Mouse (Mus musculus) heart, embryonic 10.5 days (tissue): ENCODE measurements around the gene Polrmt. TPM values are rescaled to one million over a fixed set of nuclear protein-coding genes. Genes with fewer than 3 reads are reported as not detected.
A peak's percentile ranks its signal among the peaks of the same experiment; 100 is the strongest.

Experiments used
- DNase-seq: peaks from one replicate; pipeline ENCODE4 v3.0.0-alpha.2; 2017; ENCODE audit warnings: low spot score
- H3K27ac ChIP-seq: fragments of 300-500 bp; sonication (generic); 2 replicates; pipeline ENCODE4 v1.5.1; 2016; ENCODE audit warnings: mild to moderate bottlenecking
- H3K27me3 ChIP-seq: fragments of 300-500 bp; sonication (generic); 2 replicates; pipeline ENCODE4 v1.6.1; 2016; ENCODE audit warnings: mild to moderate bottlenecking; ENCODE audit not compliant: poor library complexity, insufficient read depth, severe bottlenecking
- H3K36me3 ChIP-seq: fragments of 300-500 bp; sonication (generic); 2 replicates; pipeline ENCODE4 v1.6.1; 2016; ENCODE audit warnings: mild to moderate bottlenecking, moderate library complexity
- H3K4me1 ChIP-seq: fragments of 300-500 bp; sonication (generic); 2 replicates; pipeline ENCODE4 v1.6.1; 2016; ENCODE audit warnings: mild to moderate bottlenecking
- H3K4me3 ChIP-seq: fragments of 300-500 bp; sonication (generic); 2 replicates; pipeline ENCODE4 v1.5.1; 2016; ENCODE audit warnings: mild to moderate bottlenecking, moderate library complexity
- H3K9me3 ChIP-seq: fragments of 300-500 bp; sonication (generic); 2 replicates; pipeline ENCODE4 v1.6.1; 2016; ENCODE audit warnings: mild to moderate bottlenecking, moderate library complexity
- WGBS: fragments of 180-500 bp; shearing (Covaris S2); methylation state at CpG from one replicate; pipeline ENCODE4 v1.1.7; 2016; 5-methylcytosine and 5-hydroxymethylcytosine counted together
- polyA plus RNA-seq: library from polyadenylated mRNA; unstranded; fragments of >200 nt; fragmentation: Nextera tagmentation; extraction: Ambion mirVana; gene quantifications from 2 replicates; pipeline ENCODE4 v1.2.1, GENCODE M21; 2016

Gene Polrmt
- 39.8 and 42.5 TPM in 2 replicates for polyA plus RNA-seq

GRCm38 (mm10) chr10:79745898-79746773 lies at the start of gene Polrmt:
Gene Polrmt, minus strand, starts transcription at chr10:79746581.
- peak; percentile 99 for DNase-seq
- H3K4me3 ChIP-seq, result peak within 1 kb of the TSS; percentile 73
- no peaks in the 10 kb centered on the region for H3K27me3 ChIP-seq
- peak within 1 kb of the TSS; percentile 82 for H3K27ac ChIP-seq
- H3K4me1 ChIP-seq, result peaks cover 8% of the 10 kb centered on the region; the same call in 1 of the 2 replicates
- peaks cover 2% of the 10 kb centered on the region; the same call in 1 of the 2 replicates for H3K9me3 ChIP-seq
- 3% methylated on average over 38 of the region's 38 CpGs for WGBS
- peaks cover 38% of the 10 kb centered on the region for H3K36me3 ChIP-seq

- 95% methylated on average over 3 of the region's 3 CpGs for WGBS
- H3K36me3 ChIP-seq, result no peaks in the 10 kb centered on the region
- 0 out of 2 replicates have a peak overlapping the region, but pooled peaks have one; percentile 8 for H3K4me3 ChIP-seq
- peaks cover 40% of the 10 kb centered on the region for H3K4me1 ChIP-seq
- no peak overlapping the region for H3K27ac ChIP-seq
- DNase-seq, result no peak
- no peaks in the 10 kb centered on the region for H3K27me3 ChIP-seq
- H3K9me3 ChIP-seq, result no peaks in the 10 kb centered on the region
Observed at GRCm38 (mm10) chr10:79795905-79796304, 49.5 kb upstream of the Polrmt start.

- 12% methylated on average over 10 of the region's 10 CpGs for WGBS
- no peak for DNase-seq
- Histone ChIP-seq H3K36me3 (no peaks in the 10 kb centered on the region), H3K4me3 (peak overlapping the region; percentile 89), H3K27ac (peak overlapping the region; percentile 93), H3K9me3 (no peaks in the 10 kb centered on the region), H3K4me1 (peaks cover 34% of the 10 kb centered on the region), H3K27me3 (no peaks in the 10 kb centered on the region)
Observed at GRCm38 (mm10) chr10:79794491-79794931, 48.1 kb upstream of the Polrmt start.

- Histone ChIP-seq H3K27ac (peak overlapping the region; percentile 93), H3K36me3 (no peaks in the 10 kb centered on the region), H3K27me3 (no peaks in the 10 kb centered on the region), H3K4me1 (peaks cover 34% of the 10 kb centered on the region), H3K9me3 (no peaks in the 10 kb centered on the region), H3K4me3 (peak overlapping the region; percentile 89)
- no peak for DNase-seq
- WGBS, result 4% methylated on average over 38 of the region's 38 CpGs
Observed at GRCm38 (mm10) chr10:79793738-79794490, 47.5 kb upstream of the Polrmt start.

- H3K36me3 ChIP-seq, result no peaks in the 10 kb centered on the region
- WGBS, result 5% methylated on average over 51 of the region's 51 CpGs
- no peaks in the 10 kb centered on the region for H3K9me3 ChIP-seq
- no peaks in the 10 kb centered on the region for H3K27me3 ChIP-seq
- peaks cover 32% of the 10 kb centered on the region for H3K4me1 ChIP-seq
- peak within 1 kb of the TSS; percentile 89 for H3K4me3 ChIP-seq
- no peak for DNase-seq
- peak within 1 kb of the TSS; percentile 93 for H3K27ac ChIP-seq
Observed at GRCm38 (mm10) chr10:79793051-79793737, 46.8 kb upstream of the Polrmt start, which contains the start of gene Palm. Gene Palm, plus strand, starts transcription at chr10:79793572.

- Histone ChIP-seq H3K27ac (peak overlapping the region; percentile 93; the same call in 1 of the 2 replicates), H3K9me3 (no peaks in the 10 kb centered on the region), H3K36me3 (no peaks in the 10 kb centered on the region), H3K27me3 (no peaks in the 10 kb centered on the region), H3K4me3 (0 out of 2 replicates have a peak overlapping the region, but pooled peaks have one; percentile 89), H3K4me1 (peaks cover 29% of the 10 kb centered on the region)
- DNase-seq, result no peak
- 76% methylated on average over 5 of the region's 5 CpGs for WGBS
Observed at GRCm38 (mm10) chr10:79792339-79793040, 46.1 kb upstream of the Polrmt start.

- H3K4me3 ChIP-seq, result no peak within 1 kb of the TSS
- peaks cover 23% of the 10 kb centered on the region for H3K4me1 ChIP-seq
- no peak within 1 kb of the TSS for H3K27ac ChIP-seq
- no peak for DNase-seq
- H3K36me3 ChIP-seq, result no peaks in the 10 kb centered on the region
- H3K27me3 ChIP-seq, result peaks cover 3% of the 10 kb centered on the region; the same call in 1 of the 2 replicates
- H3K9me3 ChIP-seq, result no peaks in the 10 kb centered on the region
- 76% methylated on average over 4 of the region's 4 CpGs for WGBS
Observed at GRCm38 (mm10) chr10:79790861-79791260, 44.5 kb upstream of the Polrmt start, which contains the start of gene Prss57. Gene Prss57, minus strand, starts transcription at chr10:79790961.

- Histone ChIP-seq H3K4me3 (no peak overlapping the region), H3K36me3 (no peaks in the 10 kb centered on the region), H3K27ac (no peak overlapping the region), H3K27me3 (peaks cover 11% of the 10 kb centered on the region), H3K9me3 (no peaks in the 10 kb centered on the region), H3K4me1 (peaks cover 16% of the 10 kb centered on the region)
- WGBS, result 45% methylated on average over 2 of the region's 2 CpGs
- no peak for DNase-seq
Observed at GRCm38 (mm10) chr10:79789581-79789980, 43.2 kb upstream of the Polrmt start.

- Histone ChIP-seq H3K9me3 (no peaks in the 10 kb centered on the region), H3K4me1 (peaks cover 6% of the 10 kb centered on the region; the same call in 1 of the 2 replicates), H3K27me3 (peaks cover 17% of the 10 kb centered on the region), H3K36me3 (no peaks in the 10 kb centered on the region), H3K27ac (no peak overlapping the region), H3K4me3 (no peak overlapping the region)
- no peak for DNase-seq
- WGBS, result 30% methylated on average over 7 of the region's 7 CpGs
Observed at GRCm38 (mm10) chr10:79788386-79789158, 42.2 kb upstream of the Polrmt start.

- Histone ChIP-seq H3K4me1 (peaks cover 21% of the 10 kb centered on the region), H3K27me3 (peaks cover 54% of the 10 kb centered on the region), H3K4me3 (no peak overlapping the region), H3K9me3 (no peaks in the 10 kb centered on the region), H3K36me3 (no peaks in the 10 kb centered on the region), H3K27ac (no peak overlapping the region)
- no peak for DNase-seq
- WGBS, result 37% methylated on average over 27 of the region's 27 CpGs
Observed at GRCm38 (mm10) chr10:79783920-79784800, 37.8 kb upstream of the Polrmt start.

GRCm38 (mm10) chr10:79783050-79783449 lies 36.7 kb upstream of the Polrmt start:
- H3K9me3 ChIP-seq, result no peaks in the 10 kb centered on the region
- no peak for DNase-seq
- no peaks in the 10 kb centered on the region for H3K36me3 ChIP-seq
- H3K4me1 ChIP-seq, result peaks cover 31% of the 10 kb centered on the region
- WGBS, result 60% methylated on average over 7 of the region's 7 CpGs
- H3K27ac ChIP-seq, result no peak overlapping the region
- H3K27me3 ChIP-seq, result peaks cover 65% of the 10 kb centered on the region
- H3K4me3 ChIP-seq, result no peak overlapping the region
